Mouse (Mus musculus): ENCODE results near the gene Sh3d21.

GRCm38 (mm10) chr4:126173800-126174199, 10.5 kb upstream of the Sh3d21 start:
- TF ChIP-seq MAX (IDR thresholded peaks at IDR 0.05) (no peak), CTCF (IDR thresholded peaks at IDR 0.05; ENCODE audit: control insufficient read depth, insufficient read depth, insufficient read length) (no peak), MYOG (IDR thresholded peaks at IDR 0.05; ENCODE audit: control insufficient read depth, extremely low read depth, insufficient read length) (no peak), FOSL1 (IDR thresholded peaks at IDR 0.05; ENCODE audit: insufficient read depth, low read length, poor library complexity, severe bottlenecking) (no peak), CEBPB (IDR thresholded peaks at IDR 0.05; ENCODE audit: low read depth) (no peak), MYOD1 (IDR thresholded peaks at IDR 0.05; ENCODE audit: control insufficient read depth, insufficient read length, low read depth) (no peak), USF1 (IDR thresholded peaks at IDR 0.05; ENCODE audit: low read depth) (no peak)
